Mouse (Mus musculus) limb, embryonic 10.5 days (tissue): ENCODE data around the gene Cplane1. TPM values are rescaled to one million over a fixed set of nuclear protein-coding genes. Genes with fewer than 3 reads are reported as not detected.

Experiments used
- DNase-seq: peaks from one replicate; pipeline ENCODE4 v3.0.0-alpha.2; 2017; ENCODE audit warnings: low spot score
- H3K27ac ChIP-seq: fragments of 300-500 bp; sonication (generic); 2 replicates; pipeline ENCODE4 v1.5.1; 2016; ENCODE audit warnings: mild to moderate bottlenecking
- H3K27me3 ChIP-seq: fragments of 300-500 bp; sonication (generic); 2 replicates; pipeline ENCODE4 v1.6.1; 2016; ENCODE audit warnings: low read depth, mild to moderate bottlenecking; ENCODE audit not compliant: poor library complexity, severe bottlenecking
- H3K36me3 ChIP-seq: fragments of 300-500 bp; sonication (generic); 2 replicates; pipeline ENCODE4 v1.6.1; 2016; ENCODE audit warnings: mild to moderate bottlenecking, moderate library complexity
- H3K4me1 ChIP-seq: fragments of 300-500 bp; sonication (generic); 2 replicates; pipeline ENCODE4 v1.6.1; 2016
- H3K4me3 ChIP-seq: fragments of 300-500 bp; sonication (generic); 2 replicates; pipeline ENCODE4 v1.5.1; 2016; ENCODE audit warnings: mild to moderate bottlenecking, moderate library complexity
- H3K9me3 ChIP-seq: fragments of 300-500 bp; sonication (generic); replicated peaks from 2 replicates; pipeline ENCODE4 v1.6.1; 2016; ENCODE audit warnings: mild to moderate bottlenecking
- WGBS: fragments of 180-500 bp; shearing (Covaris S2); methylation state at CpG from one replicate; pipeline ENCODE4 v1.1.7; 2016; 5-methylcytosine and 5-hydroxymethylcytosine counted together
- polyA plus RNA-seq: library from polyadenylated mRNA; unstranded; fragments of >200 nt; fragmentation: Nextera tagmentation; extraction: Ambion mirVana; gene quantifications from 2 replicates; pipeline ENCODE4 v1.2.1, GENCODE M21; 2016

The Cplane1 gene
- polyA plus RNA-seq, 1 experiment from 2014 or later: 11.6 TPM

DNA sequence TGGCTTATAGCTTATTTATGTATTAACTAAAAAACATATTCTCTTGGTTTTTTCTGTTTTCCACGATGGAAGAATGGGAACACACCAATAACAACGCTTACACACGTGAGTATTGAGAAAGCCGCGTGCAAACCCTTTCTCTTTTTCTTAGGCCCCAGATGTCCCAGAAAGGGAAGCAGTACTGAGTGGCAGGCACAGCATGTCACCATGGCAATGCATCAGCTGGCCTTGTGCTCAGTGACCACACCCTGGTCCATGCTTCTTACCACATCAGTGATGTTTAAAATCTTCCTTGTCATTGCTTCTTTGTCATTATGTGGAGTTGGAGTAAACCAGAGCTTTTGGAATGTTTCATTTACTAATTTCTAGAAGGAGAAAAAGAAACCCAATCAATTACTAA, 150.3 kb downstream of the Cplane1 start:
- Histone ChIP-seq H3K9me3 (no peaks in the 10 kb centered on the region), H3K4me1 (no peaks in the 10 kb centered on the region), H3K36me3 (peaks cover 79% of the 10 kb centered on the region), H3K27ac (no peak overlapping the region), H3K27me3 (no peaks in the 10 kb centered on the region), H3K4me3 (no peak overlapping the region)
- WGBS: 97% methylated on average over 5 of the region's 5 CpGs
- DNase-seq: no peak

Other genes with a start within 250 kb of the Cplane1 start
- 68.4 and 71.4 TPM in 2 replicates for gene Wdr70, start 69.9 kb upstream of the Cplane1 start, polyA plus RNA-seq
- gene Nup155, start 59.8 kb upstream of the Cplane1 start, polyA plus RNA-seq: 28.4 and 31.0 TPM in 2 replicates